Mouse (Mus musculus): Measurements from ENCODE around the gene Srms. TPM values are rescaled to one million over a fixed set of nuclear protein-coding genes. Genes with fewer than 3 reads are reported as not detected.
A peak's percentile ranks its signal among the peaks of the same experiment; 100 is the strongest.

Gene Srms
- polyA plus RNA-seq, 1 experiment from 2014 or later, result 0.29 TPM

GRCm38 (mm10) chr2:181189321-181189720 is 23.7 kb downstream of the Srms start:
- H3K4me2 ChIP-seq, result no peak overlapping the region

GRCm38 (mm10) chr2:181188681-181189080 is 24.3 kb downstream of the Srms start:
- Histone ChIP-seq H3K4me3 (peak overlapping the region; percentile 83; the same call in 1 of the 2 replicates), H3K9me3 (no peaks in the 10 kb centered on the region), H3K36me3 (0 out of 2 replicates have a peak, but pooled peaks cover 3% of the 10 kb centered on the region), H3K4me1 (peaks cover 10% of the 10 kb centered on the region), H3K27me3 (no peaks in the 10 kb centered on the region), H3K4me2 (peak overlapping the region; percentile 93; the same call in 1 of the 2 replicates), H3K9ac (no peak overlapping the region), H3K27ac (peak overlapping the region; percentile 96; the same call in 1 of the 2 replicates)
- WGBS, result 46% methylated on average over 2 of the region's 2 CpGs
- ATAC-seq (ENCODE audit: borderline replicate concordance, extremely low read depth, low FRiP score, low TSS enrichment), result no peak

More at GRCm38 (mm10) chr2:181189321-181189720, 23.7 kb downstream of the Srms start:
- Histone ChIP-seq H3K4me3 (no peak overlapping the region), H3K27ac (no peak overlapping the region), H3K36me3 (0 out of 2 replicates have a peak, but pooled peaks cover 3% of the 10 kb centered on the region), H3K9ac (no peak overlapping the region), H3K4me1 (peaks cover 10% of the 10 kb centered on the region), H3K9me3 (no peaks in the 10 kb centered on the region), H3K27me3 (no peaks in the 10 kb centered on the region)
- 79% methylated on average over 1 of the region's 1 CpGs for WGBS
- ATAC-seq (ENCODE audit: borderline replicate concordance, extremely low read depth, low FRiP score, low TSS enrichment), result no peak

GRCm38 (mm10) chr2:181187121-181188000 is 25.6 kb downstream of the Srms start, which contains the start of gene Ppdpf:
Ppdpf (plus strand) TSS chr2:181187247.
- Histone ChIP-seq H3K9ac (peak within 1 kb of the TSS; percentile 89), H3K4me1 (peaks cover 10% of the 10 kb centered on the region), H3K9me3 (no peaks in the 10 kb centered on the region), H3K4me2 (peak within 1 kb of the TSS; percentile 93), H3K36me3 (0 out of 2 replicates have a peak, but pooled peaks cover 3% of the 10 kb centered on the region), H3K27me3 (no peaks in the 10 kb centered on the region), H3K27ac (peak within 1 kb of the TSS; percentile 96), H3K4me3 (peak within 1 kb of the TSS; percentile 83)
- WGBS, result under 1% methylated on average over 64 of the region's 64 CpGs
- peak; percentile 96 for ATAC-seq (ENCODE audit: borderline replicate concordance, extremely low read depth, low FRiP score, low TSS enrichment)

DNA sequence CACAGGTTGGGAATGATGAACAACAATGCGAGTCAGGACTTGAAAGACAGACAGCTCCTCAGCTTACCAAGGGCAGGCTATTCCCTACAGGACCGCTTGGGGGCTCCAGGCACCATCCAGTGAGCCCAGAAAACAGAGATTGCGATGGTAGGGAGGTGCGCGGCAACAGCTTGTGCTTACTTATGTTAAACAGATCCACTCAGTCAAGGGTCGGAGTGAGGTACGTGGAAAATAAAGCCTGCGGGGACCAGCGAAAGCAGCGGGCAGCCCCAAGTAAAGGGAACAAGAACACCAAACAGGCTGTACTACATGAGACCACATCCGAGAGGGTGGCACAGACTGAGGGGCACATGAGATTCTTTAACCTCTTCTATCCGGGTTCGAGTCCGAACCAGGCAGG is 26.4 kb downstream of the Srms start:
- H3K9me3 ChIP-seq, result no peaks in the 10 kb centered on the region
- peak overlapping the region; percentile 93 for H3K4me2 ChIP-seq
- H3K27ac ChIP-seq, result peak overlapping the region; percentile 96
- H3K27me3 ChIP-seq, result no peaks in the 10 kb centered on the region
- H3K9ac ChIP-seq, result peak overlapping the region; percentile 44
- H3K36me3 ChIP-seq, result 0 out of 2 replicates have a peak, but pooled peaks cover 3% of the 10 kb centered on the region
- WGBS, result under 1% methylated on average over 14 of the region's 14 CpGs
- peak; percentile 77 for ATAC-seq (ENCODE audit: borderline replicate concordance, extremely low read depth, low FRiP score, low TSS enrichment)
- H3K4me3 ChIP-seq, result peak overlapping the region; percentile 83
- peaks cover 10% of the 10 kb centered on the region for H3K4me1 ChIP-seq

GRCm38 (mm10) chr2:181180898-181181297 is 32.1 kb downstream of the Srms start:
- Histone ChIP-seq H3K27me3 (no peaks in the 10 kb centered on the region), H3K4me2 (no peak overlapping the region), H3K4me3 (no peak overlapping the region), H3K27ac (no peak overlapping the region), H3K36me3 (no peaks in the 10 kb centered on the region), H3K9ac (no peak overlapping the region), H3K4me1 (no peaks in the 10 kb centered on the region), H3K9me3 (no peaks in the 10 kb centered on the region)
- WGBS, result 75% methylated on average over 6 of the region's 6 CpGs
- no peak for ATAC-seq (ENCODE audit: borderline replicate concordance, extremely low read depth, low FRiP score, low TSS enrichment)

DNA sequence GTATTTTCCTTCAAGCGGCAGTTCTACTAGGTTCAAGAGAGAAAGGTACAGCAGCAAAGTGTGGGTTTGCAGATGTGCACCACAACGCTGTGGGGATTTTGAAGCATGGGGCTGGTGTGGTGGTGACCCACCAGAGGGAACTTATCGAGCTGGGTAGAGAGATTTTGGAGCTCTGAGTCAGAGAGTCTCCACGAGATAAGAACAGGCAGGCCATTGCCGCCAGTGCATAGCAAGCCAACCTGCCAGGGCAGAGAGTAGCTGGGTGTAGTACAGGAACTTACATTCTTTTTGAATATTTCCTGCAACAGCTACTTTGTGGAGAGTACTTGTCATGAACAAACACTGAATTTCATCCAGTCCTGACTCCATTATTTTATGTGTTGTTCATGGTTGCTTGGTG is 34.5 kb downstream of the Srms start:
- Histone ChIP-seq H3K4me1 (no peaks in the 10 kb centered on the region), H3K27me3 (no peaks in the 10 kb centered on the region), H3K36me3 (no peaks in the 10 kb centered on the region), H3K9me3 (no peaks in the 10 kb centered on the region), H3K4me3 (no peak overlapping the region), H3K27ac (no peak overlapping the region), H3K4me2 (no peak overlapping the region), H3K9ac (no peak overlapping the region)
- ATAC-seq (ENCODE audit: borderline replicate concordance, extremely low read depth, low FRiP score, low TSS enrichment), result no peak
- 66% methylated on average over 5 of the region's 5 CpGs for WGBS

- no peak overlapping the region for H3K4me2 ChIP-seq
- H3K9me3 ChIP-seq, result no peaks in the 10 kb centered on the region
- no peaks in the 10 kb centered on the region for H3K36me3 ChIP-seq
- H3K27ac ChIP-seq, result no peak overlapping the region
- no peaks in the 10 kb centered on the region for H3K27me3 ChIP-seq
- ATAC-seq (ENCODE audit: borderline replicate concordance, extremely low read depth, low FRiP score, low TSS enrichment), result no peak
- WGBS, result 65% methylated on average over 3 of the region's 3 CpGs
- H3K4me1 ChIP-seq, result no peaks in the 10 kb centered on the region
- H3K9ac ChIP-seq, result no peak overlapping the region
- no peak overlapping the region for H3K4me3 ChIP-seq
Observed at GRCm38 (mm10) chr2:181178015-181178414, 35.0 kb downstream of the Srms start.

- Histone ChIP-seq H3K4me2 (no peak overlapping the region), H3K27me3 (no peaks in the 10 kb centered on the region), H3K9me3 (no peaks in the 10 kb centered on the region), H3K4me3 (no peak overlapping the region), H3K27ac (no peak overlapping the region), H3K9ac (no peak overlapping the region), H3K4me1 (no peaks in the 10 kb centered on the region), H3K36me3 (no peaks in the 10 kb centered on the region)
- ATAC-seq (ENCODE audit: borderline replicate concordance, extremely low read depth, low FRiP score, low TSS enrichment), result no peak
- WGBS, result 85% methylated on average over 3 of the region's 3 CpGs
Observed at GRCm38 (mm10) chr2:181174646-181175045, 38.3 kb downstream of the Srms start.

DNA sequence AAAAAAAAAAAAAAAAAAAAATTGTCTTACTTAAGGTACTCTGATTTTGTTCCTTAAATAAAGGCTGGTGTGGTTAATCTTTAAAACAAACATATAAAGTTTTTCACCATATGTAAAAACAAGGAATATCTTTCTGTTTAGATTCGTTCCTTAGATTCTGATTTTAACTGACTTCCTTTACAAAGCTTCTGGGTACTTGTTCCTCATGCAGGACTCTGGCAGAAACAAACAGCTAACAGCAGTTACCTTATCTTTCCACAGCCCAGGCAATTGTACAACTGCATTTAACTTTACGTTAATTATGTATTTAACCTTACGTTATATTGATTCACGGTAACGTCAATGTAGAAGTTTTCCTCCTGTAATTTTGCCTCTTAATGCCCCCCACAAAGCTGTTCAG is 46.5 kb downstream of the Srms start:
- no peak overlapping the region for H3K4me3 ChIP-seq
- WGBS, result 76% methylated on average over 5 of the region's 5 CpGs
- H3K9ac ChIP-seq, result no peak overlapping the region
- no peak overlapping the region for H3K27ac ChIP-seq
- H3K4me2 ChIP-seq, result no peak overlapping the region
- H3K27me3 ChIP-seq, result no peaks in the 10 kb centered on the region; the same call in 1 of the 2 replicates
- no peaks in the 10 kb centered on the region for H3K36me3 ChIP-seq
- H3K9me3 ChIP-seq, result no peaks in the 10 kb centered on the region
- no peaks in the 10 kb centered on the region for H3K4me1 ChIP-seq
- ATAC-seq (ENCODE audit: borderline replicate concordance, extremely low read depth, low FRiP score, low TSS enrichment), result no peak

GRCm38 (mm10) chr2:181160821-181161220 is 52.2 kb downstream of the Srms start:
- H3K4me3 ChIP-seq, result no peak overlapping the region
- no peak overlapping the region for H3K27ac ChIP-seq
- no peak for ATAC-seq (ENCODE audit: borderline replicate concordance, extremely low read depth, low FRiP score, low TSS enrichment)
- H3K4me1 ChIP-seq, result no peaks in the 10 kb centered on the region
- peaks cover 33% of the 10 kb centered on the region for H3K27me3 ChIP-seq
- H3K9me3 ChIP-seq, result no peaks in the 10 kb centered on the region
- H3K36me3 ChIP-seq, result no peaks in the 10 kb centered on the region
- WGBS, result 46% methylated on average over 4 of the region's 4 CpGs
- no peak overlapping the region for H3K4me2 ChIP-seq
- H3K9ac ChIP-seq, result no peak overlapping the region

DNA sequence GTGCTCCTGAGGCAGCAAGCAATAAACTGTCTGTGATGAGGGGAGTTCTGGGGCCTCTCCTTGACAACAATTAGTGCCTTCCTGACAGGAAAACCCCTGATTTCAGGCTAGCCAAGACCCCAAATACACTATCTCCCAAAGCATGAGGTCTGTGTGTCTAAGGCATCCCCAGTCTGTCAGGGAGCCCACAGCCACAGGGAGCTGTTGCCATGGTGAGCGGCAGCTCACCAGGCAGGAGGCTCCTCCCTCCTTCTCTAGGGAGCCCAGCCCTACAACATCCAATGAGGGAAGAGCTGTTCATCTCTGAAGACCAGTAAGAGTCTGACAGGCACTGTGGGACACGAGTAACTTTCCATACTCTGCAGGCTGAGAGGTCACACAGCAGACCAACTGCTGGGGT is 53.2 kb downstream of the Srms start:
- H3K9ac ChIP-seq, result no peak overlapping the region
- 2% methylated on average over 2 of the region's 2 CpGs for WGBS
- no peak overlapping the region for H3K4me3 ChIP-seq
- H3K4me1 ChIP-seq, result no peaks in the 10 kb centered on the region
- no peak overlapping the region for H3K27ac ChIP-seq
- H3K27me3 ChIP-seq, result peaks cover 43% of the 10 kb centered on the region
- no peaks in the 10 kb centered on the region for H3K36me3 ChIP-seq
- ATAC-seq (ENCODE audit: borderline replicate concordance, extremely low read depth, low FRiP score, low TSS enrichment), result no peak
- no peak overlapping the region for H3K4me2 ChIP-seq
- H3K9me3 ChIP-seq, result no peaks in the 10 kb centered on the region

DNA sequence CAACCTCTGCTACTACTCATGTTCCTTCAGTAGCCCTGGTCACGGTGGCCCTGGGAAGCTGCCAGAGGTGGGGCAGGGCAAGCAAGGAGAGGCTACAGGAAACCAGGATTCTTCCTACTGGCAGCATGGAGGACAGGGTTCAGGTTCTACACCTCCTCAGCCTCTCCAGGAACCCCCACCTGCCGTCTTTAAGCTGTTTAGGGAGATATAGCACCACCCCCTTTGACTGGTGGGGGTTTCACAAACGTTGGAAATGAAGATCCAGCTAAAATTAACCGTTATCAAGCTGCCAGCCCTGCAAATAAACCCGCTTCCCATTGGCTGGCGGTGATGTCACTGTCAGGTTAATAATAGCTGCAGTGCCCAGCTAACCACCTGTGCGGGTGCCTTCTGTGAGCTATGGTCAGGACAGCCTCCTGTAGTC is 53.9 kb downstream of the Srms start:
- ATAC-seq (ENCODE audit: borderline replicate concordance, extremely low read depth, low FRiP score, low TSS enrichment), result no peak
- H3K9ac ChIP-seq, result no peak overlapping the region

More for the DNA sequence above, 53.9 kb downstream of the Srms start:
- H3K9me3 ChIP-seq, result no peaks in the 10 kb centered on the region
- no peak overlapping the region for H3K27ac ChIP-seq
- no peaks in the 10 kb centered on the region for H3K36me3 ChIP-seq
- no peaks in the 10 kb centered on the region for H3K4me1 ChIP-seq
- peaks cover 48% of the 10 kb centered on the region for H3K27me3 ChIP-seq
- 49% methylated on average over 7 of the region's 7 CpGs for WGBS
- no peak overlapping the region for H3K4me2 ChIP-seq
- H3K4me3 ChIP-seq, result no peak overlapping the region

All from lung, embryonic 15.5 days (tissue).